Mouse (Mus musculus) granulocyte monocyte progenitor cell, adult 5-6 weeks (primary cell): ENCODE measurements around the gene Cdk6. TPM values are rescaled to one million over a fixed set of nuclear protein-coding genes. Genes with fewer than 3 reads are reported as not detected.

Experiments used
- ATAC-seq: replicated peaks from 2 replicates; pipeline ENCODE4 v1.8.0; 2016; ENCODE audit warnings: mild to moderate bottlenecking, moderate TSS enrichment, inconsistent platforms; ENCODE audit not compliant: poor library complexity, severe bottlenecking
- total RNA-seq, 2 experiments: library from RNA; stranded (forward) in 1 of 2; stranded (reverse) in 1 of 2; fragments of 200-712, 200-1000 nt in 1 of 2; fragments of >200 nt in 1 of 2; fragmentation: Nextera tagmentation in 1 of 2; gene quantifications; 2 replicates each; pipeline ENCODE4 v1.2.3; 2014 to 2017

The Cdk6 gene
- total RNA-seq, 2 experiments from 2014 or later = 253 to 278 TPM

DNA sequence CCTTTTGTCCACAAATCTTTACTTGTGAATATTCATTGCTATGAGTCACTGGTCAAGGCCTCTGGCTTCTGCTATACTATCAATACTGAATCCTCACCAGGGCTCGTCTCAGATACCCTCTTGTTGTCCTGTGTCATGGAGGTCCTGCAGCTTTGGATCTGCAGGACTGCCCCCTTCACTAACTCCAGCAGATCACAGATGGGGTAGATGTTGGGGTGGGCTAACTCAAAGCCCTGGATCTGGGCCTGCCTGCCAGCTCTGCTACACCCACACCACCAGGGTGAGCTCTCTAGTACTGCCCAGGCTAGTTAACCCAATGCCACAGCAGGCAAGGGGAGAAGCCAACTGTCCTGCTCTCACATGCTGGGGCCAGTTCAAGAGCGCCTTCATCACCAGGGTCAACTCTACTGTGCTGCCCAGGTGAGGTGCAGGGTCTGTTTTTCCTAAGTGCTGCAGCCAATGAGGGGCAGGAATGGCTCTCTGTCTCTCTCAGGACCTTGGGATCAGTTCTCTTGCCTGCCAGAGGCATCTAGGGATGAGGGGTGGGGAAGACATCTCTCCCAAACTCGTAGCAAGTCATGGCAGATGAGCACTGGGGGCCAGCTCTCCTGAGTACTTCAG lies 195.4 kb downstream of the Cdk6 start:
- 0 out of 2 replicates have a peak, but pooled peaks have one; percentile 6 for ATAC-seq

DNA sequence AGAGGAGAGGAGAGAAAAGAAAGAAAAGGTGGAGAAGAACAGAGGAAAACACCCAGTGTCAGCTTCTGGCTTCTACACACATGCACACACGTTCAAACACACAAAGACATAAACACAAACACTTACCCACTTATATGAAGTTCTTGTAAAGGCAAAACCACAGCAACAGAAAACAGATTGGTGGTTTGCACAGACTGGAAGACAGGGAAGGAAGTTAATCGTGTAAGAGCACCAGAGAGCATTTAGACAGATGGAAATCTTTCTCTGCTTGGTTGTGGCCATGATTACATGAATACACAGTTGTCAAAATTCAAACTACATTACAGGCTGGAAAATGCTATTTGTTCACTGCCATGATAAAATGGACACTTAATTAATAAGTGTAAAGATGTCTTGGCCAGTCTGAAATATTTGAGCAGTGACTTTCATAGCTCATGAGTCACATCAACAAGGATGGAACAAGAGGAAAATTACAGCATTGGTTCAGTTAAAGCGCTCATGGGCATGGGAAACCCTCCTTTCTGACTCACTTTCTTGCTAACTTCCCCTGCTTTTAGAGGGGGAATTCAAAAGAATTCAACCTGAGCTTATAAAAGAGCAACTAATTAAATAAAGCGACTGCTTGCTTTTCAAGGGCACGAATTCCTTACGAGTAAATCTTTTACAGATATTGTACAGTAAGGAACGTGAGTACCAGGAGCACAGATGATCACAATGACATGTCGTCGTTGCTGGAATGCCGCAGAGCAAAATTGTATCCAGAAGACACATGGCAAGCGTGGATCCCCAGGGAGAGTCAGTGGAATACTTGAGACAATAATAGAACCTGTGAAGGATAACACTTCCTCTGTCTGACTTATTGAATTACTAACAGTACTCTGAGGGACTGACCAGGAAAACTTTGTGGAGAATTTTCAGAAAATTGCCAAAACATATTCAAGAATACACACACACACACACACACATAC lies 197.5 kb downstream of the Cdk6 start:
- ATAC-seq = 0 out of 2 replicates have a peak, but pooled peaks have one; percentile 8

DNA sequence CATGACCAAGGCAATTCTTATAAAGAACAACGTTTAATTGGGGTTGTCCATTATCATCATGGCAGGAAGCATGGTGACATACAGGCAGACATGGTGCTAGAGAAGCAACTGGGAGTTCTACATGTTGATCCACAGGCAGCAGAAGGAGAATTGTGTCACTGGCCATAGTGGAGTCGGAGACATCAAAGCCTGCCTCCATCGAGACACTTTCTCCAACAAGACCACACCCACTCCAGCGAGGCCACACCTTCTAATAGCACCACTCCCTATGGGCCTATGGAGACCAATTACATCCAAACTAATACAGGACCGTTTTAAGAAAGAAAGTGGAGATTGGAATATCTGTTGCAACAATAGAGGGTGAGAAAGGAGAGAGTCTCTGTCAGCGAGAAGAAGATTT lies 200.6 kb downstream of the Cdk6 start:
- ATAC-seq = no peak

DNA sequence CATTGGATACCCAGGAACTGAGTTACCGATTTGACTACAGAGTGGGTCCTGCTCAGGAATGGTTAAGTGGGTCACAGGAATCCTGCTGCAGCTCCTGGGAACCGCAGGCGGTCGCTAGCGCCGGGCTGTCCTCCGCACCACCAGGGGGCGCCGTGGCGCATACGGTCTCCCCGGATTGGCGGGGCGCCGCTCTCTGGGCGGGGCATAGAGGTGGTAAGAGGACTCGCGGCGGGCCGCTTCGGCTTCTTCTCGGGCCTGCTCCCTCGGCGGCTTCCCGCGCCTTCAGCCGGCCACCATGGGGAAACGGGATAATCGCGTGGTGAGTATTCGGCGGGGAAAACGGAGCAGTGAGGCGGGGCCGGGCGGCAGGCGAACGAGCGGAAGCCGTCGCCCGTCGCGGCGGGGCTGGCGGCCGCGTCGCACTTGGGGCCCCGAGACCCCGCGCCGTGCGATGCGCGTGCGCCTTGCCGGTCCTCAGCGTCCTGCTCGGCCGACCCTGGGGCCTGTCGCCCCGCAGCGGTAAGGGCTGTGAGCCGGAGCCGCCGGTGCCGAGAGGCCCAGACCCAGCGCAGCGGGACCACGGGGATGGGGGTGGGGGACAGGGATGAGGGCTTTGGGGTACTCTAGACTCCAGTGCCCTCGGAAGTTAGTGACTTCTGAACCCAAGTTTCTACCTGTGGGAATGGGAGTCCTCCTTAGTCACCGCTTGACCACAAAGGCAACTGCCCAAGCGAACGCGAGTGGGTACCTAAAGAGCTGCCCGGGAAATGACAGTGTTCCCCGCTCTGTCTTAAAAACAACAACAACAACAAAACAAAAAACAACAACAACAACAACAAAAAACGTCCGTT lies 202.6 kb downstream of the Cdk6 start, which contains the start of gene Fam133b:
TSS of gene Fam133b (plus strand) at position 205 of the 851 bp plus-strand sequence.
- ATAC-seq = peak; percentile 94

DNA sequence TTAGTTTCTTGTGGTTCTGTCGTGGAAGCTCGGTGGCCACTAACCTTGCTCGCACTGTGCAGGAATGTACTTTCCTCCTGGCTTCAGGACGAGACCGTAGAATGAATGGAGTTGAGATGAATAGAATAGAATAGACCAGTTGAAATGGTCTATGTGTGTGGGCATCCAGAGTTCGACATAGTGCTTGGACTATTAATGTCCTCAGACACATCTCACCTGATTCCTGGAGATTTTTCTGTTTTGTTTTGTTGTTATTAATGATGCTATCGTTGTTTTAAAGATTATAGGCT lies 203.1 kb downstream of the Cdk6 start:
- no peak for ATAC-seq

DNA sequence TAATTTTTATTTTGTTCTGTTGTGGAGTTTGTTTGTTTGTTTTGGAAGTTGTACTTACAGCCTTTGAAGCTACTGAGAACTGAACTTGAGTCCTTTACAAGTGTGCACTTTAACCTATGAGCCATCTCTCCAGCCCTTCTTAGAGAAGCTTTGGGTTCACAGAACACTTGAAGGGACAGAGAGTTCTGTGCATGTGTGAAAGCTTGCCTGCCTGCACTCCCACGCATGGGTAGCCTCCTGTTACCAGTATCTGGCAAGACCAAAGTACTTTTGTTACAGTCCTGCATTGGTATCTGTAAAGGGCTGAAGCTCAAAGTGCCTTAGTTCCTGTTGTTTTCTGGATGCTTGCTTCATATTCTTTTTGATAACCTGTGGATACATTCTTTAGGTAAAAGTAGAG lies 204.9 kb downstream of the Cdk6 start:
- ATAC-seq = no peak

DNA sequence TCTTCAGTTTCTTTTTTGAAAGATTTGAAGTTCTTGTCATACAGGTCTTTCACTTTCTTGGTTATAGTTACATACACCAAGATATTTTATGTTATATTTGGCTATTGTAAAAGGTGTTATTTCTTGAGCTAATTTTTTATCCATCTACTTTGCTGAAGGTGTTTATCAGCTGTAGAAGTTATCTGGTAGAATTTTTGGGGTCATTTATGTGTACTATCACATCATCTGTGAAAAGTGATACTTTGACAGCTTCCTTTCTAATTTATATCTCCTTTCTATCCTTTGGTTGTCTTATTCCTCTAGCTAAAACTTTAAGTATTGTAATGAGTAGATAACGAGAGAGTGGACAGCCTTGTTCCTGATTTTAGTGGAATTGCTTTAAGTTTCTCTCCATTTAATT lies 210.2 kb downstream of the Cdk6 start:
- ATAC-seq = no peak

DNA sequence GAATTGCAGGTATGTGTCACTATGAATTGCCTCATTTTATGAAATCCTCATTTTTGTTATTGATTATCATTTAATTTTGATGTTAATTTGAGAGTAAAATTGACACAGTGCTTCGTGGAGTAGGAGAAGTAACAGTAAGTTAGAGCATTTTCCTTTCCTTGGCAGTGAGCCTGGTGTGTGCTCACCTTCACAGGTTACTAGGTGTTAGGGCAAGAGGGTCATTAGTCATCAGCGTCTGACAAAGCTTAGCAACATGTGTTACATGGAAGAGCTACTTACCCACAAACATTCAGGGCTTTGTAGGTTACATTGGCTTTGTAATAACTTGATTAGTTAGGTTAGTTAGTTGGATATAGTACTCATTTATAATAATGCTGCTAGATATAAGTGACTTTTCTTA lies 212.9 kb downstream of the Cdk6 start:
- ATAC-seq = no peak

DNA sequence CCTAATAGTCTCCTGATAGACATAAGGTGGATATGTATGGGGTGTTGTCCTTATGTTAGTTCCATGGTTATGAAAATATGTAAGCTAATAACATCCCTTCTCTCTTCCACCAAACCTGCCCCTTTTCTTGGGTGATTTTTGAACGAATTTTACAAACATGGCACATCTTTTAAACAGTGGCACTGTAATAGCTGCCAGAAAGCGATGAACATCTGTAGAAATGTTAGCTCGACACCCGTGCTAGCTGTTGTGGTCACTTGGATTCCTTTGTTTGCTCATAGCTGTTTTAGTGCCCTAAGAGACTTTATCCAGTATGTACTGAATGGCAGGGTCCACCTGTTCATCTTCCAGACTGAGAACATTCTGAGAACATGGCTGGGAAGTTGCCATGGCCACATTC lies 230.0 kb downstream of the Cdk6 start, which contains the start of gene 1700109H08Rik:
TSS of gene 1700109H08Rik (plus strand) at position 301 of the 400 bp plus-strand sequence.
- ATAC-seq = no peak

DNA sequence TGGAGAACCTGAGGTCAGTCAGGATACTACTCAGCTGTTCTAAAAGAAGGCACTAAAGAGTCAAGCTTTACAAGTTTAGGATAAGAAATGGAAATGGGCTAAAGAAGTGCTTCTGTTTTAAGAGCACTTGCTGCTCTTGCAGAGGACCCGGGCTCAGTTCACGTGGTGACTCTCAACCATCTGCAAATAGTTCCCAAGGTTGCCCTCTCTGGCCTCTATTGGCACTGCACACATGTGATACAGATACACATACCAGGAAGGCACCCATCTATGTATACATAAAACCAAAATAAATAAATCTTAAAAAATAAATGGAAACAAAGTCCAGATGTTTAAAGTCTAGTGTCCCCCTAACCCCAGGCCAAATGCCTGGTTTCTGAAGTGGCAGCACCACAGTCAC lies 233.5 kb downstream of the Cdk6 start:
- no peak for ATAC-seq

DNA sequence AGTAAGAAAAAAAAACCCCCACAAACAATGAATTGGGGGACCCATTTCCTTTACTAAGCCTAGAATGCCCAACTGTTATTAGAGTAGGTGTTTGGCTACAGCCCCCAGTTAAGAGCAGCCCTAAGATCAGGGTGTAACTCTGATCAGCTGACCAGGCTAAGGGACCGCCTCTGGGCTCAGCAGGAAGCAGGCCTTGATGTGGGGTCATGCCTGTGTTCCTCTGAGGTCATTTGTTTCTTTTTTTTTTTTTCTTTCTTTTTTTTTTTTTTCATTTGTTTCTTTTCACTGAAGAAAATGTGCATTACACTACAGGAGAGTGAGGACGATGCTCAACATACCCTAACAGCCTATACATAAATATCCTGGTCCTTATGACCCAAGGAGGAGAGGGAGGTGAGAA lies 236.7 kb downstream of the Cdk6 start:
- no peak for ATAC-seq

DNA sequence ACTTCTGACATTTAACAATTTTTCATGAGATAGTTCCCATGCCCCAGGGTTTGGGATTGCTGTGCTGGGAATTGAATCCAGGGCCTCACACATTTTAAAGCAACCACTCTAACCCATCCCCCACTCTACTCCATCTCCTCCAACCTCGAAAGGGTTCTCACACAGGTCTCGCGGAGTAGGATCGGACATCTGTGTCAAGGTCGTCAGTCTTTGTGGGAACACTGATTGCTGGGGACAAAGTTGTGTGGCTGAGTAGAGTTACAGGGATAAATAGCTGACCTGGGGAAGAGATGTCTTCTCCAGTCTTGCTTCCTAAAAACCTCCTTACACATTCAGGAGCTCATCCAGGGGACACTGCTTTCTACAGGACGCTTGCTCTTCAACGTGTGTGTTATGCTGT lies 237.8 kb downstream of the Cdk6 start:
- no peak for ATAC-seq

Other genes starting within 250 kb of the Cdk6 start
- gene Fam133b, start 202.3 kb downstream of the Cdk6 start, total RNA-seq (2014; fragmentation: Nextera tagmentation) = 80.8 and 84.5 TPM in 2 replicates
- gene Fam133b, start 202.3 kb downstream of the Cdk6 start, total RNA-seq (2017) = 112 and 128 TPM in 2 replicates
- 12.4 and 15.1 TPM in 2 replicates for gene 1700109H08Rik, start 230.1 kb downstream of the Cdk6 start, total RNA-seq (2014; fragmentation: Nextera tagmentation)
- gene 1700109H08Rik, start 230.1 kb downstream of the Cdk6 start, total RNA-seq (2017) = 8.0 and 8.2 TPM in 2 replicates